Mouse (Mus musculus): ENCODE results near the gene Rdh5. TPM values are rescaled to one million over a fixed set of nuclear protein-coding genes. Genes with fewer than 3 reads are reported as not detected.

Rdh5 gene
- polyA plus RNA-seq, 1 experiment from 2014 or later: 15.7 TPM

DNA sequence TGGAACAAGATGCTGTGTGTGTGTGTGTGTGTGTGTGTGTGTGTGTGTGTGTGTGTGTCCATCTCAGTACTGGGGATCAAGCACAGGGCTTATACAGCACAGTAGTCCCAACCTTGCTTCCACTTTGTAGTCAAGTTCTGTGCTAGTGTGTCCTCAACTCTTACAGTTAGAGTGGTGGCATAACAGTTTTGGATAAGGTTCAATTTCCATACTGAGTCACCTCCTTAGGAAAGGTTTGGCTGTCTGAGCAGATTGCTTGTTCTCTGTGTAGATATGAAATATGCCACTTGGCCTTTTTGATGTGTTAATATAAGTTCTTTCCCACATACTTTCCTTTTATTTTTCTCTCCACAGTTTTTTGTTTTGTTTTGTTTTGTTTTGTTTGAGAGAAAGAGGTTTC is 44.4 kb downstream of the Rdh5 start:
- Histone ChIP-seq H3K27me3 (no peaks in the 10 kb centered on the region), H3K36me3 (peaks cover 47% of the 10 kb centered on the region)
- no peak for ATAC-seq (ENCODE audit: low FRiP score)

DNA sequence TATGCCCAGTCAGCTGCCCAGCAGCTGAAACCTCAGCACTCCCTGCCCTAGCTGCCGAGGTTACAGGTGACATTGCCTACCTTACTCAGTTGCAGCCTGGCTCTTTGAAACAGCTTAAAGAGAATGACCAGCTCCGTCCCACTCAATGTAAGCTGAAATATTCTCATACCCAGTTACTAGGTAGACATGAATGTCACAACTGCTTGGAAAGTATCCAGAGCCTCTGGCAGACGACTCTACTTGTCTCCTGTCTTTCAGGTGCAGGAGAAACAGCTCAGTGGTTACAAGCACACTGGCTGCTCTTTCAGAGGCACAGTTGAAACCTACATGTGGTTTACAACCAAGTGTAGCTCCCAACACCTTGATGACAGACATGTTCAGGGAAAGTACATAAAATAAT is 52.3 kb downstream of the Rdh5 start:
- Histone ChIP-seq H3K4me2 (replicated peaks) (no peak overlapping the region), H3K9me3 (replicated peaks) (no peaks in the 10 kb centered on the region), H3K9ac (no peak overlapping the region), H3K27ac (no peak overlapping the region), H3K4me3 (no peak overlapping the region), H3K36me3 (peaks cover 47% of the 10 kb centered on the region), H3K27me3 (no peaks in the 10 kb centered on the region), H3K4me1 (no peaks in the 10 kb centered on the region)
- ATAC-seq (ENCODE audit: low FRiP score): no peak
- WGBS: 89% methylated on average over 3 of the region's 3 CpGs

More for the DNA sequence above, 44.4 kb downstream of the Rdh5 start:
- no peaks in the 10 kb centered on the region for H3K4me1 ChIP-seq
- no peaks in the 10 kb centered on the region for H3K9me3 ChIP-seq (replicated peaks)
- H3K27ac ChIP-seq: no peak overlapping the region
- no peak overlapping the region for H3K4me3 ChIP-seq
- no peak overlapping the region for H3K9ac ChIP-seq
- H3K4me2 ChIP-seq (replicated peaks): no peak overlapping the region

GRCm38 (mm10) chr10:128866518-128866917 is 56.2 kb downstream of the Rdh5 start:
- Histone ChIP-seq H3K4me1 (no peaks in the 10 kb centered on the region), H3K9ac (no peak overlapping the region), H3K4me3 (no peak overlapping the region), H3K27ac (no peak overlapping the region), H3K9me3 (replicated peaks) (no peaks in the 10 kb centered on the region), H3K36me3 (peaks cover 29% of the 10 kb centered on the region), H3K4me2 (replicated peaks) (no peak overlapping the region), H3K27me3 (no peaks in the 10 kb centered on the region)
- ATAC-seq (ENCODE audit: low FRiP score): no peak
- WGBS: 96% methylated on average over 1 of the region's 1 CpGs

DNA sequence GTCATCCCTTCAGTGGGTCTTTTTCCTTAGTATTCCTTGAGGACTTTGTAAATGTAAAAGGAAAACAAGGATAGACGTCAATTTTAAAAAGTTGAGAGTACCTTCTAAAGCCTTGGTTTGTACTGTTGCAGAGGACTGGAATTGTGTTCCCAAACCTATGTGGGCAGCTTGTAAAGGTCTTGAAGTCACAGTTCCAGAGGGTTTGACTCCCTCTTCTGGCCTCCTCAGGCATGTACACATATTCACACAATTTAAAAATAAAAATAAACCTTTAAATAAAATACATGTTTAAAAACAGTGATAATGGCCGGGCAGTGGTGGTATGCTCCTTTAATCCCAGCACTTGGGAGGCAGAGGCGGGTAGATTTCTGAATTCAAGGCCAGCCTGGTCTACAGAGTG is 56.6 kb downstream of the Rdh5 start:
- H3K4me1 ChIP-seq: no peaks in the 10 kb centered on the region
- H3K4me2 ChIP-seq (replicated peaks): no peak overlapping the region
- H3K9me3 ChIP-seq (replicated peaks): no peaks in the 10 kb centered on the region
- WGBS: 86% methylated on average over 3 of the region's 3 CpGs
- peaks cover 25% of the 10 kb centered on the region for H3K36me3 ChIP-seq
- no peak overlapping the region for H3K4me3 ChIP-seq
- H3K27me3 ChIP-seq: no peaks in the 10 kb centered on the region
- H3K9ac ChIP-seq: no peak overlapping the region
- ATAC-seq (ENCODE audit: low FRiP score): no peak
- H3K27ac ChIP-seq: no peak overlapping the region

Other genes with a start within 250 kb of the Rdh5 start
- gene Suox, start 248.8 kb downstream of the Rdh5 start, polyA plus RNA-seq (2016; fragmentation: Nextera tagmentation; extraction: Ambion mirVana): 15.1 and 16.4 TPM in 2 replicates
- gene Rab5b, start 226.6 kb downstream of the Rdh5 start, polyA plus RNA-seq (2016; fragmentation: Nextera tagmentation; extraction: Ambion mirVana): 96.2 and 103 TPM in 2 replicates
- 3.5 and 6.0 TPM in 2 replicates for gene Pmel, start 218.7 kb downstream of the Rdh5 start, polyA plus RNA-seq (2016; fragmentation: Nextera tagmentation; extraction: Ambion mirVana)
- 74.5 and 75.3 TPM in 2 replicates for gene Cdk2, start 217.9 kb downstream of the Rdh5 start, polyA plus RNA-seq (2016; fragmentation: Nextera tagmentation; extraction: Ambion mirVana)
- gene Dgka, start 178.0 kb downstream of the Rdh5 start, polyA plus RNA-seq (2016; fragmentation: Nextera tagmentation; extraction: Ambion mirVana): 6.9 and 7.3 TPM in 2 replicates
- gene Pym1, start 175.0 kb downstream of the Rdh5 start, polyA plus RNA-seq (2016; fragmentation: Nextera tagmentation; extraction: Ambion mirVana): 46.3 and 48.5 TPM in 2 replicates
- 0.27 and 0.63 TPM in 2 replicates for gene Mmp19, start 132.0 kb downstream of the Rdh5 start, polyA plus RNA-seq (2016; fragmentation: Nextera tagmentation; extraction: Ambion mirVana)
- gene Dnajc14, start 118.8 kb downstream of the Rdh5 start, polyA plus RNA-seq (2016; fragmentation: Nextera tagmentation; extraction: Ambion mirVana): 61.1 and 64.1 TPM in 2 replicates
- gene Tmem198b, start 118.5 kb downstream of the Rdh5 start, polyA plus RNA-seq (2016; fragmentation: Nextera tagmentation; extraction: Ambion mirVana): 20.5 and 21.4 TPM in 2 replicates
- 196 and 204 TPM in 2 replicates for gene Sarnp, start 105.6 kb downstream of the Rdh5 start, polyA plus RNA-seq (2016; fragmentation: Nextera tagmentation; extraction: Ambion mirVana)
- gene Ormdl2, start 101.2 kb downstream of the Rdh5 start, polyA plus RNA-seq (2016; fragmentation: Nextera tagmentation; extraction: Ambion mirVana): 26.3 and 41.4 TPM in 2 replicates
- 10.7 and 11.5 TPM in 2 replicates for gene Gdf11, start 31.2 kb downstream of the Rdh5 start, polyA plus RNA-seq (2016; fragmentation: Nextera tagmentation; extraction: Ambion mirVana)
- 258 and 273 TPM in 2 replicates for gene Cd63, start 21.9 kb downstream of the Rdh5 start, polyA plus RNA-seq (2016; fragmentation: Nextera tagmentation; extraction: Ambion mirVana)
- 210 and 235 TPM in 2 replicates for gene Bloc1s1, start 1.1 kb upstream of the Rdh5 start, polyA plus RNA-seq (2016; fragmentation: Nextera tagmentation; extraction: Ambion mirVana)
- gene Itga7, start 10.9 kb upstream of the Rdh5 start, polyA plus RNA-seq (2016; fragmentation: Nextera tagmentation; extraction: Ambion mirVana): 3.6 and 4.4 TPM in 2 replicates
- not detected in 2 replicates for gene Mettl7b, start 38.1 kb upstream of the Rdh5 start, polyA plus RNA-seq (2016; fragmentation: Nextera tagmentation; extraction: Ambion mirVana)
- gene Olfr9, start 66.5 kb upstream of the Rdh5 start, polyA plus RNA-seq (2016; fragmentation: Nextera tagmentation; extraction: Ambion mirVana): not detected in 2 replicates
- gene Olfr763, start 87.9 kb upstream of the Rdh5 start, polyA plus RNA-seq (2016; fragmentation: Nextera tagmentation; extraction: Ambion mirVana): not detected in 2 replicates
- gene Olfr764-ps1, start 117.0 kb upstream of the Rdh5 start, polyA plus RNA-seq (2016; fragmentation: Nextera tagmentation; extraction: Ambion mirVana): not detected in 2 replicates
- not detected in 2 replicates for gene Olfr765, start 127.1 kb upstream of the Rdh5 start, polyA plus RNA-seq (2016; fragmentation: Nextera tagmentation; extraction: Ambion mirVana)
- gene Olfr766-ps1, start 146.1 kb upstream of the Rdh5 start, polyA plus RNA-seq (2016; fragmentation: Nextera tagmentation; extraction: Ambion mirVana): not detected in 2 replicates
- not detected in 2 replicates for gene Olfr767, start 160.0 kb upstream of the Rdh5 start, polyA plus RNA-seq (2016; fragmentation: Nextera tagmentation; extraction: Ambion mirVana)
- not detected in 2 replicates for gene Olfr768, start 176.5 kb upstream of the Rdh5 start, polyA plus RNA-seq (2016; fragmentation: Nextera tagmentation; extraction: Ambion mirVana)
- gene Olfr769, start 195.0 kb upstream of the Rdh5 start, polyA plus RNA-seq (2016; fragmentation: Nextera tagmentation; extraction: Ambion mirVana): not detected in 2 replicates
- gene Olfr770, start 216.1 kb upstream of the Rdh5 start, polyA plus RNA-seq (2016; fragmentation: Nextera tagmentation; extraction: Ambion mirVana): not detected in 2 replicates
- not detected in 2 replicates for gene Olfr771, start 241.9 kb upstream of the Rdh5 start, polyA plus RNA-seq (2016; fragmentation: Nextera tagmentation; extraction: Ambion mirVana)

Measured in hindbrain, embryonic 12.5 days (tissue).